Mouse (Mus musculus): ENCODE data around the gene Cabp7. TPM values are rescaled to one million over a fixed set of nuclear protein-coding genes. Genes with fewer than 3 reads are reported as not detected.

Gene Cabp7
- polyA plus RNA-seq (2021; fragmentation: Nextera tagmentation), result 36.4 and 37.8 TPM in 2 replicates
- long read RNA-seq, experiment 1, transcript Cabp7-201 (5 exons, 2,628 nt), result major isoform, 35 of 108 reads
- long read RNA-seq, experiment 1, partial matches to known transcripts, result 18 of 108 reads
- long read RNA-seq, experiment 1, other reads (novel, unspliced or antisense), result 55 of 108 reads
- long read RNA-seq, experiment 2, transcript Cabp7-201 (5 exons, 2,628 nt), result major isoform, 142 of 241 reads
- long read RNA-seq, experiment 2, partial matches to known transcripts, result 24 of 241 reads
- long read RNA-seq, experiment 2, other reads (novel, unspliced or antisense), result 75 of 241 reads

DNA sequence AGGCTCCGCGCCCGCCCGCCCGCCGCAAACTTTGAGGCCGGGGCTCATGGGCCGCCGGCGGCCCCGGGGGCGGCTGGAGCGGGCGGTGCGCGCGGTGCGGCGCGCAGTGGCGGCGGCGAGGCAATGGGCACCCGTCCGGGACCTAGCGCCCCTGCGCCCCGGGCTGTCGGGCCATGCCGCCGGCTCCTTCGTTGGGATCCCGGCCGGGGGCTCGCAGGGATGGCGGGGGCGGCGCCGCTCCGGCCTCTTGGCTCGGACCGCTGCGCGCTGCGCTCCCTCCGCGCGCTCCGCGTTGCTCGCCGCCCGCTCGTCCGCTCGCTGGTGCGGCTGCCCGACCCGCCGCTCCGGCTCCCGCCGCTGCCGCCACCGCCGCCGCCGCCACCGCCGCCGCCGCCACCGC is at the start of gene Cabp7:
Gene Cabp7 (minus strand): TSS at position 46 of the 400 bp plus-strand sequence.

DNA sequence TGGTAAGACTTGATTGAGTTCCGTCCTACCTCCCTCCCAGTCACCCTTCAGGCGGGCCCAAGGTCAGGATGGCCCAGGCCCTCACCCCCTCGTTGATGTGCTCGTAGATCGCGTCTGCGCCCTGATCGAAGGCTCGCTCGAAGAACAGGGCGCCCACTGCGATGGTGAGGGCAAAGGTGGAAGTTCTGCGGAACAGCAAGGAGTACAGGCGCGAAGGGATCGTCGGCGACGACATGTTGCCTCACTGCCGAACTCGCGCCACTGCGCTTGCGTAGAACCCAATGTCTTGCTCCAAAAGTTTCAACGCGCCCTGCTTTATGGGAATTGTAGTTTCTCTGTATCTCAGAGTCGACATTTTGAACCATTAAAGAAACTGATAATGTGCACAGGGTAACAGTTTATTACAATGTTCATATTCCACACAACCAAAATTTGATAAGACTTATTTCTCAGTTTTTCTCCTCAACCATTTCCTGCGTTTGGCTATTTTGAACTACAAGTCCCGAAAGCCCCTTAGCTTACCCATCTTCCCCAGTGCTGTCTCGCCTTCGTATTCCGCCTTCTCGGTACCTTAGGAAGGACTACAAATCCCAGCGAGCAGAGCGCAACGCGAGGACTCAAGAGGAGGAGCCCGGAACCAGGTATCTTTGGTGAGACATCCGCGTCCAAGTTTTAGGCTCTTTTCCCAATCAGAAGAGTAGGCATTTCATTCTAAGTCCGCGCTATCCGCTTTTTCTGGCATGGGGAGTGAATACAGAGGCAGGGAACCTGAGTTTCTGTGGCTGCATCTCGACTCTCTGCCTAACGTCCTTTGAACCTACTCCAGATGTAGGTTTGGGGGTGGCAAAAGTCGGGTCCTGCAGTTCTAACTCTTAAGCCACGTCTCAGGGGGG is 42.3 kb downstream of the Cabp7 start, which contains the start of the genes Uqcr10 and Zmat5:
Gene Uqcr10 (minus strand): TSS at position 271 of the 893 bp plus-strand sequence.
Gene Zmat5 (plus strand): TSS at position 607 of the 893 bp plus-strand sequence.

Other genes starting within 250 kb of the Cabp7 start
- gene Mtmr3, start 151.9 kb downstream of the Cabp7 start, polyA plus RNA-seq (2021; fragmentation: Nextera tagmentation), result 7.3 and 8.3 TPM in 2 replicates
- gene Gm11032, start 126.7 kb downstream of the Cabp7 start, polyA plus RNA-seq (2021; fragmentation: Nextera tagmentation), result not detected in 2 replicates
- gene Ascc2, start 109.0 kb downstream of the Cabp7 start, polyA plus RNA-seq (2021; fragmentation: Nextera tagmentation), result 7.8 TPM in 2 replicates
- gene Uqcr10, start 42.4 kb downstream of the Cabp7 start, polyA plus RNA-seq (2021; fragmentation: Nextera tagmentation), result 1,556 and 1,759 TPM in 2 replicates
- gene Zmat5, start 42.1 kb downstream of the Cabp7 start, polyA plus RNA-seq (2021; fragmentation: Nextera tagmentation), result 76.3 and 82.8 TPM in 2 replicates
- gene Nf2, start 102.8 kb upstream of the Cabp7 start, polyA plus RNA-seq (2021; fragmentation: Nextera tagmentation), result 18.3 and 18.7 TPM in 2 replicates
- 102 and 117 TPM in 2 replicates for gene Nipsnap1, start 127.2 kb upstream of the Cabp7 start, polyA plus RNA-seq (2021; fragmentation: Nextera tagmentation)
- 25.4 and 28.2 TPM in 2 replicates for gene Thoc5, start 148.5 kb upstream of the Cabp7 start, polyA plus RNA-seq (2021; fragmentation: Nextera tagmentation)
- gene Nefh, start 201.3 kb upstream of the Cabp7 start, polyA plus RNA-seq (2021; fragmentation: Nextera tagmentation), result 12.1 and 15.7 TPM in 2 replicates
- 94.4 and 139 TPM in 2 replicates for gene Ap1b1, start 240.0 kb upstream of the Cabp7 start, polyA plus RNA-seq (2021; fragmentation: Nextera tagmentation)